Mouse (Mus musculus) lung, postnatal 4 days (tissue): ENCODE data around the gene Crybb3.
A peak's percentile ranks its signal among the peaks of the same experiment; 100 is the strongest.
"Not testable (repeated sequence)": the region's sequence is repeated elsewhere in the genome, so short reads cannot be mapped to it uniquely, and the experiment has no call there.

Source experiments
- DNase-seq, 2 experiments: peaks; one replicate each; pipeline ENCODE4 v3.0.0; 2021

The Crybb3 gene

DNA sequence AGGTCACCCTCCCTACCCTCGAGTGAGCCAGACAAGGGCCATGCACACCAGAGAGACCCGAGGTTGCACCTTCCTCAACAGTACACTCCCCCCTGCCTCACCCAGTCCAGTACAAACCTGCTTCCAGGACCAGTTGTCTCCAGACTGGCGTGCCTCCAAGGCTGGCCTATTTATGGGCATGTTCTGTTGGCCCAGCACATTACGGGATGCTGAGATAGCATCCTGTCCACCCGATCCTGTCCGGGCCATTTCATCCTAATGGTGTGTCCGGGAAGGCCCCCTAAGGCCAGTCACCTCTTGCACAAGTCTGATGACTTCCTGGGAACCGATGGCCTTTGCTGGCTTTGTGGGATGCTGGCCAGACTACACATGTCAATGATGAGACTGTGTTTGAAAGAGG lies at the start of gene Crybb3:
Crybb3 (minus strand) TSS at position 146 of the 400 bp plus-strand sequence.
- no peak for DNase-seq

GRCm38 (mm10) chr5:113128426-113128825 lies 47.0 kb upstream of the Crybb3 start:
- no peak for DNase-seq

GRCm38 (mm10) chr5:113126476-113126875 lies 45.1 kb upstream of the Crybb3 start:
- no peak for DNase-seq

- peak in 1 of 2 experiments; percentile 49 for DNase-seq
These were observed 42.3 kb upstream of the Crybb3 start for GRCm38 (mm10) chr5:113123693-113124092.

GRCm38 (mm10) chr5:113122326-113123054 lies 41.1 kb upstream of the Crybb3 start:
- no peak for DNase-seq

DNA sequence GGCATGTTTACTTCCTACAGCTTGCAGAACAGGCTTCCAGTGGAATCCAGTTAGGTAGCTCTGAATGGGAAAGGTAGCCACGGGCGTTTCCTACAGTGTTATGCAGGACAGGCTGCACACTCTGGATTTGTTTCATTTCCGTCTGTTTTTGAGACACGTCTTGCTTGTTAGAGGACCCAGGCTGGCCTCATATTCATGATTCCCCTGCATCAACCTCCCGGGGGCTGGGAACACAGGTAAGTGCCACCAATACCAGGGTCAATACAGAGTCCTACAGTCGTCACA lies 40.1 kb upstream of the Crybb3 start:
- DNase-seq = no peak

GRCm38 (mm10) chr5:113120741-113121590 lies 39.6 kb upstream of the Crybb3 start:
- DNase-seq = no peak

- no peak for DNase-seq
These were observed 38.6 kb upstream of the Crybb3 start for GRCm38 (mm10) chr5:113119861-113120465.

DNA sequence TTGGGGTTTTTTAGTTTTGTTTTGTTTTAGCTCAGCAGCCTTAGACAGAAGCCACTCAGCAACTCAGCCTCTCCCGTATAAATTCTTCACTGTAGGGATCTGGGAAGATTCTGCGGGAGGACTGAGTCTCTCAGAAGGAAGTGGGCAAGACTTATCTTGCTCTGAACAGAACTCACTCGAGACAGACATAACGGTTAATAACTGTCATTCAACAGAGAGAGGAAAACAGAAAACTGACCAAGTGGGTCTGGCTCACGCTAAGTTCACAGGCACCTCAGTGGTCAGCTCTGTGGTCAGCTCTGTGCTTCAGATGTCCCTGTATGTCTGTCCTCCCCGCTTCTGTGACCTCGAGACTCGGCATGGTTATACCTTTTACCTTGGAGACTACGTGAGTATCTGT lies 37.9 kb upstream of the Crybb3 start:
- DNase-seq = no peak

GRCm38 (mm10) chr5:113118695-113119094 lies 37.3 kb upstream of the Crybb3 start:
- no peak for DNase-seq

DNA sequence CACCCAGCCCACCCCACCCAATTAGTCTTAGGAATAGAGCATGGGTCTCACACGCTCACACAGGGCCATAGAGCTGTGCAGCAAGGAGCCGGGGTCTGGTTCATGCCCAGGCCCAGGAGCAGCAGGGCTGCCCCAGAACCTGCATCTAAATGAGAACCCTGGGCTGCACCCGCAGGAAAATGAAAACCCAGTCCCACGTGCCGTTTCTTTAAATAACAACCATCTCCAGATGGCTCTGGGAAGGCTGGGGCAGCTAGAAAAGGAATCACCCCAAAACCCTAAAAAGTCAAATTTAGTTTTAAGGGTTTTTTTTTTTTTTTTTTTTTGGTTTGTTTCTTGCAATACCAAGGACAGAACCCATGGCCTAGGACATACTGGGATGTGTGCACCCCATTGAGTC lies 36.0 kb upstream of the Crybb3 start:
- DNase-seq = no peak

DNA sequence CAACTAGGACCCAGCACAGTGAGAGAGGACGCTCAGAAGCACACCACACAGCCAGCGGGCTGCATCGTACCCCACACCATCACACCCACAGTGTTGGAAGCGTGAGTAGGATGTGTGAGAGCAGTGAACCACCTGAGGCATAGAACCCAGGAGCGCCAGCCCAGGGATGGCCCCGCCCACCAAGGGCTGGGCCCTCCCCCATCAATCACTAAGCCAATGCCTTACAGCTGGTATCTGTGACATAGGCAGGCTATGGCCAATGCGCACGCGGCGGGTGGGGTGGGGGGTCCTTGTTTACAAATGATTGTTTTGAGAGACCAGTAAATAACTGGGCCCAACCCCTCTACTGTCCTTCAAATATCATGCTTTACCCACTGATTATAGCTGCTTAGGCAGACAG lies 34.5 kb upstream of the Crybb3 start:
- no peak for DNase-seq

DNA sequence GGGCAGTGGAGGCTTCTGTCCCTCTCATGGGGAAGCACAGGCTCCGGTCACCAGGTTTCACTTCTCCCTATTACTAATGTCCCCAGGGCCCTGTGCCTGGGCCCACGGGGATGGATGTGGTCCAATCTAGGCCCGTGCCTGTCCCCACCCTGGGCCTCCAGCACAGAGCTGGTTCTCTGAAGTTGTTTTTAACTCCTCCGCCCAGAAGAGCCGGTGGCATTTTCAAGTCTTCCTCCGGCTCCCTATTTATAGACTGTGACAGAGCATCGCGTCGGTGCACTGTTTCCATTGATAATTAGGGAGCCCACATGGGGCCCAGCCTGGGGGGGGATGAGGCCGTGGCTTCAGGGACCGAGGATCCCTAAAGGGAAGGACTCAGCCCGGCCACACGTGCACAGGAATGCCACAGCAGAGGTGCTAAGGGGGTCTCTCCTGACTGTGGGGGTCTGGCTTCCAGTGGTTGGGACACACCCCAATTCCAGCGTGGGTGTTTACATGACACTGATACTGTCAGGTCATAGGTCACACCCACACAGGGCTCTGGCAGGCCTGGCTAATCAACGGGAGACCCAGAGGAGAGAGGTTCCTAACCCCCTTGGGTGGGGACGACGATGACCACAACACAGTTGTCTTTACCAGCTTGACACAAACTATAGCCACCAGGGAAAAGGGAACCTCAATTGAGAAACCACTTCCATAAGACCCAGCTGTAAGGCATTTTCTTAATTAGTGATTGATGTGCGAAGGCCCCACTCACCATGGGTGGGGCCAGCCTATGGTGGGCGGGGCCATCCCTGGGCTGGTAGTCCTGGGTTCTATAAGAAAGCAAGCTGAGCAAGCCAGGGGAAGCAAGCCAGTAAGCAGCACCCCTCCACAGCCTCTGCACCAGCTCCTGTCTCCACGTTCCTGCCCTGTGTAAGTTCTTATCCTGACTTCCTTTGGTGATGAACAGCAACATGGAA lies 33.2 kb upstream of the Crybb3 start:
- peak; percentile 36 to 58 for DNase-seq

- peak in 1 of 2 experiments; percentile 43 for DNase-seq
These were observed 31.7 kb upstream of the Crybb3 start for GRCm38 (mm10) chr5:113113120-113113519.

DNA sequence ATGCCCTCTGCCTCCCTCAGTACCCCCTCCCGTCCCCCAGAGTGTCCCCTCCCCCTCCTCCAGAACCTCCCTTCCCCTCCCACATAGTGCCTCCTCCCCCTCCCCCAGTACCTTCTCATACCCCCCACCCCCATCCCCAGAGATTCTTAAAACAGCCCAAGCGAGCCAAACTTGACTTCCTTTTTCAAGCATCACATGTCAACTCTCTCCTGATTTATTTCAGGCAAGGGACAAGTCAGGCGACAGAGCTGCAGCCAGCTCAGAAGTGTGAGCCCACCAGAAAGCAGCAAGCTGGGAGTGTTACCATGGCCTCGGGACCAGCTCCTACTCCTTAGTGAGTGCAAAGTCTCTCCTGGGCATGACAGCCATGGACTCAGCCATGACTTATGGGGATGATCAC lies 30.0 kb upstream of the Crybb3 start:
- no peak for DNase-seq

DNA sequence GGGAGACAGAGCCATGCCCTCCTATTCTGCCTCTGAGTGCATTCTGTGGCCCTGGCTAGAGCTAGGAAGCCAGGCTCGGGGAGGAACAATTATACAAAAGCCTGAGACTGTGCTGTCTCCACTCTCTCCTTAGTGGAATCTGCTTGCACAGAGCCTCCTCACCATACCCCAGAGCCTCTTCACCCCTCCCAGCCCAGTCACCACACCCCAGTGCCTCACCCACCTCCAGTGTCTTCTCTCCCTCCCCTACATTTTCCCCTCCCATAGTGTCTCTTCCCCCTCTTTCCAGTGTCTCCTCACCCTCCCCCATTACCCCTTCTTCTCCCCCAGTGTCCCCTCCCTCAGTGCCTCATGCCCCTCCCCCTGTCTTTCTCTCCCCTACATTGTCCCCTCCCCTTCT lies 29.5 kb upstream of the Crybb3 start:
- DNase-seq = no peak

DNA sequence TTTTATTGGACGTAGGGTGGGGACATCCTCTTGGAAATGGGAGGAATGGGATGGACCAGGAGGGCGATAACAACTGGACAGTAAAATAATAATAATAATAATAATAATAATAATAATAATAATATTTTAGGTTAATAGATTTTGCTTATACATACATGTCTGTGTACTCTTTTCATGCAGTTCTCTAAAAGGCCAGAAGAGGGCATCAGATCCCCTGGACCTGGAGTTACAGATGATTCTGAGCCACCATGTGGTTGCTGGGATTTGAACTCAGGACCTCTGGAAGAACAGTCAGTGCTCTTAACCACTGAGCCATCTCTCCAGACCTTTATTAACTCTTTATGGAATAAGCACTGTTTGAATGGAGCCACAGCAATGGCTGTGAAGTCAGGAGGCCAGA lies 28.3 kb upstream of the Crybb3 start:
- not testable (repeated sequence) for DNase-seq

DNA sequence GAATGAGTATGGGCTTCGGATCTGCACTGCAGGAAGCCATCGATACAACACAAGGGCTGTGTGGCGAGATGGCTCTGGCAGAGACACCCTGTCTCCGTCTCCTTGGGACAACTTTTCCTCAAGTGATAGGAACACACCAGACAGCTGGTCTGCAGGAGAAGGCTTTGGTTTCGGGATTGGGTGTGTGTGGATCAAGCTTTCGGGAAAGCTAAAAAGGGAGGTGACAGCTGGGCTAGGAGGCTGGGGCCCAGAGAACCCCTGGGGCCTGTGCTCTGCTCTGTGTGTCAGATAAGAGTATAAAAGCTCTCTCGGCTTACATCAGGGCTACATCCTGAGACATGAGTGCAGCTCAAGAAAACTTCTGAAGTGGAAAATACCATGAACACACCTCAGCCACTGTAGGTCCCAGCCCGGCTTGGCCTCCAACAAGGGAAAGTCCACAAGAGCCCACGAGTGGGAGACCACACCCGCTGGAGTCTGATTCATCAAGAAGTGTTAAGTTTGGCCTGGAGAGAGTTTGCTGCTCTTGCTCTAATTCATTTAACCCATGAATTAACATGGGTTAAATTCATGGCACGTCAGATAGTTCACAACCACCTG lies 26.9 kb upstream of the Crybb3 start:
- no peak for DNase-seq

DNA sequence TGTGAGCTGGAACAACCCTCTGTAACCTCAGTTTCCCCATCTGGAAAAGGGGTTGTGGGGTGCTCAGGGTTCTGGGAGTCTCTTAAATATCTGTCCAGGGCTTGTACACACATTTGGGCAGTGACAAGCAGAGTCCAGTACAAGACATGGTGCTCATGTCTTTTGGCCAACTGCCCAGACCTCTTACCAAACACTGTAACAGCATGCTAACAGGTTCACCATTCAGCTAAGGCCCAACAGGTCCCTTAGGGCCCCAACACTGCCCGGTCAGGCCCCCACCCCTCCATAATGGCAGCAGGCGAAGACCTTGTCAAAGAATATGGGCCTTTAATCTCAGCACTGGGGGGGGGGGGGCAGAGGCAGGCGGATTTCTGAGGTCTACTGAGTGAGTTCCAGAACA lies 26.3 kb upstream of the Crybb3 start:
- DNase-seq = peak in 1 of 2 experiments; percentile 33

GRCm38 (mm10) chr5:113106594-113106993 lies 25.2 kb upstream of the Crybb3 start:
- no peak for DNase-seq

DNA sequence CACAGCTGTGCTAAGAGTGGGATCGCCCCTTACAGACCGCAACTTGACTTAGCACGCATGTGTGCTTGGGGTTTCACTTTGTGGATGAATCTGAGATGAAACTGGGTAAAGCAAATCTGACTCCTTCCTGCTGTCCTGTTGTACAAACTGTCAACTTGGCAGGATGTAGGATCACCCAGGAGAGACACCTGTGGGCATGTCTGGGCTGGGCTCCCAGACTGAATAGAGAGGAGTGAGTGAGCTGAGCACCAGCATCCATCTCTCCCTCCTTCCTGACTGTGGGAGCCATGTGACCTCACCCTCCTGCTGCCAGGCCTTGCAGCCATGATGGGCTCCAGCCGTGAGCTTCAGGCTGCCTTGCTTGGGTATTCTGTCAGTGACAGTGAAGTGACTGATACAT lies 24.1 kb upstream of the Crybb3 start:
- no peak for DNase-seq

DNA sequence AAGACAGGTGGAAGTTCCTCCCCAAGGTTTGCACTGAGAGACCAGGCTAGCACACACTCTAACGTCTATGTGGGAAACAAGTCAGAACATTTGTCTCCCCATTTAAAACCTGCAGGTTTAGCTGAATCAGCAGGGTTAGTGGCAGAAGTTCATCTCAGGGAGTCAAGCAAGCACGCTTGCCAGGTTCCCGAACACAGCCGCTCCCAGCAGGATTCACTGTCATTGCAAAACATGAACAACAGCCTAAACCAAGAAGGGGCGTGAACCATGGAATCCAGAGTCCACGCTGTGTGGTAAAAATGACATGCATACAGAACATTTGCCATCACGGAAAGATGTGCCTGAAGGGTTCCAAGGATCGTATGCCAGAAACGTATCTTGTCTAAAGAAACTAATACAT lies 23.7 kb upstream of the Crybb3 start:
- DNase-seq = no peak
